Comparison of ENCODE assay signal across 8 mouse cellular contexts in the genomic region with DNA sequence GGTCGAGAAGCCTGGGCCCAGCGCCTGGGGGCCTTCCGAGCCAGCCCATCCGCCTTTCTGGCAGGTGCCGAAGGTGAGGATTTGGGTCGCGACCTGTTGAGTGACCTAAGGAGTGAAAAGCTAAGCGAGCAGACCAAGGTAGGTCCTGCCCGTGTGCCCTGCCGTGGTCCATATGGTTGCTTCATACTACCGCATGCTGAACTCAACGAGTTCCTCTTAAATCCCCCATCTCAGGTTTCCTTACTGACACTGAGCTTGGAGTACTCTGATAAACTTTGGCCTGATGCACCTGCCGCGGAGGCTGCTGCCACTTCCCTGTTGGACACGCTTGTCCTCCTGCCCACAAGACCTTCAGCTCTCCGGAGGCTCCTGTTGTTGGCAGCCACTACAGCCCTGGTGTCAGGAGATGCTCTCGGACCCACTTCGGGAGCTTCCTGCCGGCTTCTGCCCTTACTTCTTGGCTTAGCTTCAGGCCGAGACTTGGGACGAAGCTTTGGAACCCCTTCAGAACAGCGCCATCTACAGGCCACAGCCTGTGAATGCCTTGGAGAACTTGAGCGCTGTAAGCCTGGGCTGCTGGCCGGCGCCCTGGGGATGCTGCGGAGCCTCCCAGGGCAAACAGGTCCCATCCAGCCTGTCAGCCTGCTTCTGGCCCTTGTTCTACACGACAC. TPM values are rescaled to one million over a fixed set of nuclear protein-coding genes. Genes with fewer than 3 reads are reported as not detected.
DNase-seq lines count a peak whose midpoint lies in the region; ATAC-seq and TF ChIP-seq lines count a peak whose summit lies in the region.

No protein-coding gene starts in this region.

- no peaks in the 10 kb centered on the region; the same call in 1 of the 2 replicates for H3K27me3 ChIP-seq in forebrain, embryonic 14.5 days (replicated peaks; ENCODE audit: control insufficient read depth, insufficient read depth, low read length)
- H3K27me3 ChIP-seq in neural tube, embryonic 14.5 days (ENCODE audit: control insufficient read depth, insufficient read depth, low read length) = no peaks in the 10 kb centered on the region; the same call in 1 of the 2 replicates
- no peaks in the 10 kb centered on the region for H3K27me3 ChIP-seq in testis, adult 2 months (ENCODE audit: control insufficient read depth, insufficient read depth, low read length)

- WGBS in forebrain, embryonic 14.5 days = 9% methylated on average over 27 of the region's 27 CpGs
- 9% methylated on average over 27 of the region's 27 CpGs for WGBS in neural tube, embryonic 14.5 days

- no peak; the same call in 1 of the 2 replicates for TF ChIP-seq POLR2A in testis, adult 2 months (IDR thresholded peaks at IDR 0.05; ENCODE audit: control insufficient read depth, low read depth, low read length)

- peak; percentile 8 for ATAC-seq in forebrain, embryonic 14.5 days
- no peak for ATAC-seq in neural tube, embryonic 14.5 days (ENCODE audit: low read depth)

- H3K27ac ChIP-seq in ES-E14 (ENCODE audit: insufficient read depth, low read depth, low read length, poor library complexity, severe bottlenecking) = no peak overlapping the region
- H3K27ac ChIP-seq in forebrain, embryonic 14.5 days (ENCODE audit: low read depth, low read length) = no peak overlapping the region
- H3K27ac ChIP-seq in neural tube, embryonic 14.5 days (ENCODE audit: low read depth, low read length) = no peak overlapping the region
- H3K27ac ChIP-seq in testis, adult 2 months (ENCODE audit: control insufficient read depth, insufficient read depth, low read depth, low read length) = peak overlapping the region; percentile 89

- intact Hi-C loops in heart, postnatal 25 days (cut with DNase I) = no loop called here

- H3K36me3 ChIP-seq in ES-E14 (ENCODE audit: control insufficient read depth, insufficient read depth, low read length, poor library complexity, severe bottlenecking) = peaks cover 3% of the 10 kb centered on the region; the same call in 1 of the 2 replicates
- H3K36me3 ChIP-seq in forebrain, embryonic 14.5 days (ENCODE audit: control insufficient read depth, insufficient read depth, low read length) = no peaks in the 10 kb centered on the region
- H3K36me3 ChIP-seq in neural tube, embryonic 14.5 days (ENCODE audit: control insufficient read depth, insufficient read depth, low read length) = no peaks in the 10 kb centered on the region
- no peaks in the 10 kb centered on the region for H3K36me3 ChIP-seq in testis, adult 2 months (ENCODE audit: control insufficient read depth, insufficient read depth, low read length)

- H3K9me3 ChIP-seq in ES-E14 (ENCODE audit: control insufficient read depth, insufficient read depth, low read depth, low read length) = no peaks in the 10 kb centered on the region
- H3K9me3 ChIP-seq in forebrain, embryonic 14.5 days (replicated peaks; ENCODE audit: control insufficient read depth, low read length) = no peaks in the 10 kb centered on the region
- H3K9me3 ChIP-seq in neural tube, embryonic 14.5 days (ENCODE audit: control insufficient read depth, low read length) = no peaks in the 10 kb centered on the region

- peak overlapping the region; percentile 75 for H3K4me2 ChIP-seq in forebrain, embryonic 14.5 days (ENCODE audit: low read length)
- peak overlapping the region; percentile 85 for H3K4me2 ChIP-seq in neural tube, embryonic 14.5 days (ENCODE audit: low read depth, low read length)

- H3K4me1 ChIP-seq in ES-E14 (ENCODE audit: control insufficient read depth in 2 of 2, insufficient read depth in 2 of 2, low read length in 2 of 2, poor library complexity in 1 of 2) = peaks cover 0 to 14% of the 10 kb centered on the region in 2 experiments; a peak in 2 of 4 replicates
- H3K4me1 ChIP-seq in forebrain, embryonic 14.5 days (ENCODE audit: control insufficient read depth, insufficient read depth, low read length) = peaks cover 4% of the 10 kb centered on the region; the same call in 1 of the 2 replicates
- 0 out of 2 replicates have a peak, but pooled peaks cover 10% of the 10 kb centered on the region for H3K4me1 ChIP-seq in neural tube, embryonic 14.5 days (ENCODE audit: control insufficient read depth, insufficient read depth, low read length)
- peaks cover 25% of the 10 kb centered on the region for H3K4me1 ChIP-seq in testis, adult 2 months (ENCODE audit: control insufficient read depth, insufficient read depth, low read length)

- in situ Hi-C loops in ES-E14 (cut with MboI; ENCODE audit: low sequenced_read_pairs in 2 of 2, unreplicated experiment in 2 of 2) = no loop called here

- peak overlapping the region; percentile 85 for H3K9ac ChIP-seq in ES-E14 (ENCODE audit: insufficient read depth, low read depth, low read length, poor library complexity, severe bottlenecking)
- peak overlapping the region; percentile 80 for H3K9ac ChIP-seq in forebrain, embryonic 14.5 days (ENCODE audit: low read length)
- peak overlapping the region; percentile 78; the same call in 1 of the 2 replicates for H3K9ac ChIP-seq in neural tube, embryonic 14.5 days (replicated peaks; ENCODE audit: low read depth, low read length)

- peak; percentile 90 for TF ChIP-seq CTCF in testis, adult 2 months (IDR thresholded peaks at IDR 0.05; ENCODE audit: control insufficient read depth, insufficient read depth, insufficient replicate concordance, low read depth, low read length)

- peak; percentile 87 for DNase-seq in ES-E14 (ENCODE audit: low read depth, low spot score)
- peak; percentile 83 for DNase-seq in cerebellum, adult 11 months
- peak; percentile 92 for DNase-seq in forebrain, embryonic 14.5 days (ENCODE audit: low spot score)
- DNase-seq in heart, postnatal 25 days (ENCODE audit: low spot score) = peak; percentile 64
- peak; percentile 51 to 81 for DNase-seq in layer of hippocampus, adult 18-20 months (ENCODE audit: low spot score in 2 of 2)
- peak; percentile 82 to 87 for DNase-seq in lung, adult 18-20 months

- peak overlapping the region; percentile 77 to 83 for H3K4me3 ChIP-seq in ES-E14 (ENCODE audit: insufficient read depth in 1 of 2, low read depth in 1 of 2, low read length in 2 of 2, poor library complexity in 1 of 2, severe bottlenecking in 1 of 2)
- peak overlapping the region; percentile 62 for H3K4me3 ChIP-seq in forebrain, embryonic 14.5 days (ENCODE audit: low read depth, low read length)
- peak overlapping the region; percentile 72 for H3K4me3 ChIP-seq in neural tube, embryonic 14.5 days (ENCODE audit: low read depth, low read length)
- H3K4me3 ChIP-seq in testis, adult 2 months (ENCODE audit: control insufficient read depth, low read depth, low read length) = peak overlapping the region; percentile 96

TF ChIP-seq in ES-E14, 5 proteins besides CTCF, POLR2A, EP300 and RAD21:
- no peak for TF ChIP-seq CHD2 (IDR thresholded peaks at IDR 0.05; ENCODE audit: low read depth, low read length)
- TF ChIP-seq HCFC1 (IDR thresholded peaks at IDR 0.05; ENCODE audit: borderline replicate concordance, insufficient read depth, low read length) = peak; percentile 68; the same call in 1 of the 2 replicates
TF ChIP-seq in ES-E14: peak in this region for 1.

RNA-seq across cellular contexts. Expression of gene Ap5b1, which starts 0.8 kb away (rescaled TPM):
- 6.4 and 9.5 TPM in 2 replicates for total RNA-seq in ES-E14 (2012; rRNA removed)
- polyA plus RNA-seq in forebrain, embryonic 14.5 days (2014; fragmentation: Nextera tagmentation; extraction: Ambion mirVana) = 1.5 and 1.6 TPM in 2 replicates
- 1 to 10 TPM; 3.0 to 3.2 TPM for total RNA-seq in heart, postnatal 25 days (2021)
- 1 to 10 TPM; 6.4 to 6.5 TPM for total RNA-seq in layer of hippocampus, adult 18-20 months (2021)
- 2.6 and 3.7 TPM in 2 replicates for polyA plus RNA-seq in neural tube, embryonic 14.5 days (2014; fragmentation: Nextera tagmentation; extraction: Ambion mirVana)
- 15.4 and 16.7 TPM in 2 replicates for polyA plus RNA-seq in testis, adult 2 months (2012; rRNA removed)

RNA-seq across cellular contexts. Expression of gene Ovol1, which starts 8.2 kb away (rescaled TPM):
- total RNA-seq in ES-E14 (2012; rRNA removed) = 0.58 and 1.1 TPM in 2 replicates
- polyA plus RNA-seq in forebrain, embryonic 14.5 days (2014; fragmentation: Nextera tagmentation; extraction: Ambion mirVana) = 0.16 TPM in 1 of 2 replicates, not detected in the other
- not detected for total RNA-seq in heart, postnatal 25 days (2021)
- not detected for total RNA-seq in layer of hippocampus, adult 18-20 months (2021)
- polyA plus RNA-seq in neural tube, embryonic 14.5 days (2014; fragmentation: Nextera tagmentation; extraction: Ambion mirVana) = 0.14 TPM in 1 of 2 replicates, not detected in the other
- polyA plus RNA-seq in testis, adult 2 months (2012; rRNA removed) = 8.5 and 10.1 TPM in 2 replicates

RNA-seq across cellular contexts. Expression of gene Rnaseh2c, which starts 33.1 kb away (rescaled TPM):
- 87.9 and 99.5 TPM in 2 replicates for total RNA-seq in ES-E14 (2012; rRNA removed)
- polyA plus RNA-seq in forebrain, embryonic 14.5 days (2014; fragmentation: Nextera tagmentation; extraction: Ambion mirVana) = 85.7 and 95.8 TPM in 2 replicates
- total RNA-seq in heart, postnatal 25 days (2021) = 10 to 100 TPM; 43.7 to 49.7 TPM
- total RNA-seq in layer of hippocampus, adult 18-20 months (2021) = 10 to 100 TPM; 72.0 to 79.8 TPM
- polyA plus RNA-seq in neural tube, embryonic 14.5 days (2014; fragmentation: Nextera tagmentation; extraction: Ambion mirVana) = 49.8 and 51.7 TPM in 2 replicates
- polyA plus RNA-seq in testis, adult 2 months (2012; rRNA removed) = 27.3 and 36.7 TPM in 2 replicates

RNA-seq across cellular contexts. Expression of gene Kat5, which starts 41.4 kb away (rescaled TPM):
- total RNA-seq in ES-E14 (2012; rRNA removed) = 52.2 and 75.6 TPM in 2 replicates
- polyA plus RNA-seq in forebrain, embryonic 14.5 days (2014; fragmentation: Nextera tagmentation; extraction: Ambion mirVana) = 43.7 and 49.7 TPM in 2 replicates
- 10 to 100 TPM; 24.8 to 26.5 TPM for total RNA-seq in heart, postnatal 25 days (2021)
- total RNA-seq in layer of hippocampus, adult 18-20 months (2021) = 10 to 100 TPM; 78.7 to 86.3 TPM
- 45.6 and 47.3 TPM in 2 replicates for polyA plus RNA-seq in neural tube, embryonic 14.5 days (2014; fragmentation: Nextera tagmentation; extraction: Ambion mirVana)
- polyA plus RNA-seq in testis, adult 2 months (2012; rRNA removed) = 108 and 120 TPM in 2 replicates

RNA-seq across cellular contexts. Expression of gene Snx32, which starts 58.3 kb away (rescaled TPM):
- total RNA-seq in ES-E14 (2012; rRNA removed) = 3.3 and 5.0 TPM in 2 replicates
- 55.3 and 73.2 TPM in 2 replicates for polyA plus RNA-seq in forebrain, embryonic 14.5 days (2014; fragmentation: Nextera tagmentation; extraction: Ambion mirVana)
- 1 to 10 TPM; 6.2 to 8.1 TPM for total RNA-seq in heart, postnatal 25 days (2021)
- 10 to 100 TPM; 79.9 to 85.2 TPM for total RNA-seq in layer of hippocampus, adult 18-20 months (2021)
- 95.2 and 107 TPM in 2 replicates for polyA plus RNA-seq in neural tube, embryonic 14.5 days (2014; fragmentation: Nextera tagmentation; extraction: Ambion mirVana)
- polyA plus RNA-seq in testis, adult 2 months (2012; rRNA removed) = 11.0 and 12.7 TPM in 2 replicates
